Mouse (Mus musculus) hindbrain, embryonic 16.5 days (tissue): ENCODE measurements around the gene Atp6v0a4. TPM values are rescaled to one million over a fixed set of nuclear protein-coding genes. Genes with fewer than 3 reads are reported as not detected.

Experiments
- ATAC-seq: fragments of 200-750 bp; cut with Nextera tagmentation; 2 replicates; pipeline ENCODE4 v1.8.0; 2017; ENCODE audit warnings: moderate TSS enrichment, moderate library complexity
- H3K27ac ChIP-seq: fragments of 300-500 bp; sonication (generic); 2 replicates; pipeline ENCODE4 v1.5.1; 2014; ENCODE audit warnings: low read depth, mild to moderate bottlenecking, control low read depth, low read length, moderate library complexity
- H3K27me3 ChIP-seq: fragments of 300-500 bp; sonication (generic); replicated peaks from 2 replicates; pipeline ENCODE4 v1.6.1; 2014; ENCODE audit warnings: low read length; ENCODE audit not compliant: control insufficient read depth, insufficient read depth
- H3K36me3 ChIP-seq: fragments of 300-500 bp; sonication (generic); 2 replicates; pipeline ENCODE4 v1.6.1; 2014; ENCODE audit warnings: mild to moderate bottlenecking, low read length, moderate library complexity, mixed read lengths; ENCODE audit not compliant: control insufficient read depth, insufficient read depth
- H3K4me1 ChIP-seq: fragments of 300-500 bp; sonication (generic); 2 replicates; pipeline ENCODE4 v1.6.1; 2014; ENCODE audit warnings: low read depth, low read length; ENCODE audit not compliant: control insufficient read depth, insufficient read depth
- H3K4me2 ChIP-seq: fragments of 300-500 bp; sonication (generic); 2 replicates; pipeline ENCODE4 v1.6.1; 2014; ENCODE audit warnings: mild to moderate bottlenecking, low read length, control low read depth, moderate library complexity
- H3K4me3 ChIP-seq: fragments of 300-500 bp; sonication (generic); 2 replicates; pipeline ENCODE4 v1.5.1; 2014; ENCODE audit warnings: mild to moderate bottlenecking, low read length, control low read depth, moderate library complexity
- H3K9ac ChIP-seq: fragments of 300-500 bp; sonication (generic); 2 replicates; pipeline ENCODE4 v1.6.1; 2014; ENCODE audit warnings: low read depth, mild to moderate bottlenecking, control low read depth, low read length, moderate library complexity
- H3K9me3 ChIP-seq: fragments of 300-500 bp; sonication (generic); 2 replicates; pipeline ENCODE4 v1.6.1; 2014; ENCODE audit warnings: mild to moderate bottlenecking, low read length, moderate library complexity; ENCODE audit not compliant: control insufficient read depth
- WGBS: fragments of 180-500 bp; shearing (Covaris S2); extraction: QIAGEN DNeasy Blood & Tissue Kit; methylation state at CpG from one replicate; pipeline ENCODE4 v1.1.7; 2014; 5-methylcytosine and 5-hydroxymethylcytosine counted together
- polyA plus RNA-seq: library from polyadenylated mRNA; unstranded; fragments of >200 nt; fragmentation: Nextera tagmentation; extraction: Ambion mirVana; gene quantifications from 2 replicates; pipeline ENCODE4 v1.2.1, GENCODE M21; 2015

Gene Atp6v0a4
- polyA plus RNA-seq, 1 experiment from 2014 or later, result 0.38 TPM

- no peaks in the 10 kb centered on the region for H3K36me3 ChIP-seq
- ATAC-seq, result no peak
- 89% methylated on average over 4 of the region's 4 CpGs for WGBS
- H3K9me3 ChIP-seq, result peaks cover 2% of the 10 kb centered on the region; the same call in 1 of the 2 replicates
- no peaks in the 10 kb centered on the region for H3K4me1 ChIP-seq
- no peak overlapping the region for H3K9ac ChIP-seq
- no peak overlapping the region for H3K27ac ChIP-seq
- H3K27me3 ChIP-seq, result no peaks in the 10 kb centered on the region
- H3K4me2 ChIP-seq, result no peak overlapping the region
- no peak overlapping the region for H3K4me3 ChIP-seq
Measured at GRCm38 (mm10) chr6:38071256-38071655, 53.1 kb downstream of the Atp6v0a4 start.

GRCm38 (mm10) chr6:38066215-38066614, 58.2 kb downstream of the Atp6v0a4 start:
- ATAC-seq, result peak; percentile 90
- 2% methylated on average over 5 of the region's 5 CpGs for WGBS
- Histone ChIP-seq H3K9me3 (no peaks in the 10 kb centered on the region), H3K9ac (no peak overlapping the region), H3K36me3 (no peaks in the 10 kb centered on the region), H3K4me2 (no peak overlapping the region), H3K4me3 (no peak overlapping the region), H3K4me1 (peaks cover 2% of the 10 kb centered on the region), H3K27me3 (no peaks in the 10 kb centered on the region), H3K27ac (no peak overlapping the region)

GRCm38 (mm10) chr6:38065501-38066122, 58.8 kb downstream of the Atp6v0a4 start:
- WGBS, result 67% methylated on average over 11 of the region's 11 CpGs

GRCm38 (mm10) chr6:38065122-38065500, 59.3 kb downstream of the Atp6v0a4 start:
- Histone ChIP-seq H3K27me3 (no peaks in the 10 kb centered on the region), H3K4me2 (no peak overlapping the region), H3K27ac (no peak overlapping the region; the same call in 1 of the 2 replicates), H3K4me3 (no peak overlapping the region), H3K36me3 (no peaks in the 10 kb centered on the region), H3K9ac (no peak overlapping the region), H3K9me3 (no peaks in the 10 kb centered on the region), H3K4me1 (peaks cover 2% of the 10 kb centered on the region)
- 55% methylated on average over 3 of the region's 3 CpGs for WGBS
- peak; percentile 83 for ATAC-seq

More at GRCm38 (mm10) chr6:38065501-38066122, 58.8 kb downstream of the Atp6v0a4 start:
- ATAC-seq, result peak; percentile 74
- H3K4me2 ChIP-seq, result no peak overlapping the region
- no peak overlapping the region; the same call in 1 of the 2 replicates for H3K27ac ChIP-seq
- H3K36me3 ChIP-seq, result no peaks in the 10 kb centered on the region
- no peak overlapping the region for H3K4me3 ChIP-seq
- H3K4me1 ChIP-seq, result peaks cover 2% of the 10 kb centered on the region
- H3K9me3 ChIP-seq, result no peaks in the 10 kb centered on the region
- no peak overlapping the region for H3K9ac ChIP-seq
- H3K27me3 ChIP-seq, result no peaks in the 10 kb centered on the region

GRCm38 (mm10) chr6:38064621-38065020, 59.8 kb downstream of the Atp6v0a4 start:
- Histone ChIP-seq H3K27ac (no peak overlapping the region), H3K4me2 (no peak overlapping the region), H3K4me1 (peaks cover 2% of the 10 kb centered on the region), H3K36me3 (no peaks in the 10 kb centered on the region), H3K9me3 (no peaks in the 10 kb centered on the region), H3K4me3 (no peak overlapping the region), H3K27me3 (no peaks in the 10 kb centered on the region), H3K9ac (no peak overlapping the region)
- ATAC-seq, result no peak
- 74% methylated on average over 2 of the region's 2 CpGs for WGBS

GRCm38 (mm10) chr6:38058805-38059204, 65.6 kb downstream of the Atp6v0a4 start:
- ATAC-seq, result no peak
- H3K9ac ChIP-seq, result no peak overlapping the region
- H3K4me2 ChIP-seq, result no peak overlapping the region
- H3K27ac ChIP-seq, result no peak overlapping the region
- H3K9me3 ChIP-seq, result no peaks in the 10 kb centered on the region
- H3K27me3 ChIP-seq, result no peaks in the 10 kb centered on the region
- H3K36me3 ChIP-seq, result no peaks in the 10 kb centered on the region
- 61% methylated on average over 5 of the region's 5 CpGs for WGBS
- no peak overlapping the region for H3K4me3 ChIP-seq
- no peaks in the 10 kb centered on the region for H3K4me1 ChIP-seq

- no peak for ATAC-seq
- WGBS, result 87% methylated on average over 15 of the region's 15 CpGs
- H3K4me3 ChIP-seq, result no peak overlapping the region
- H3K27ac ChIP-seq, result no peak overlapping the region
- H3K9ac ChIP-seq, result no peak overlapping the region
- no peaks in the 10 kb centered on the region for H3K27me3 ChIP-seq
- H3K4me1 ChIP-seq, result no peaks in the 10 kb centered on the region
- no peak overlapping the region for H3K4me2 ChIP-seq
- H3K36me3 ChIP-seq, result no peaks in the 10 kb centered on the region
- no peaks in the 10 kb centered on the region for H3K9me3 ChIP-seq
Measured at GRCm38 (mm10) chr6:38055471-38056330, 68.7 kb downstream of the Atp6v0a4 start.

GRCm38 (mm10) chr6:38049601-38050000, 74.8 kb downstream of the Atp6v0a4 start:
- WGBS, result 98% methylated on average over 6 of the region's 6 CpGs
- Histone ChIP-seq H3K9ac (no peak overlapping the region), H3K36me3 (no peaks in the 10 kb centered on the region), H3K4me1 (no peaks in the 10 kb centered on the region), H3K27ac (no peak overlapping the region), H3K27me3 (no peaks in the 10 kb centered on the region), H3K9me3 (no peaks in the 10 kb centered on the region), H3K4me3 (no peak overlapping the region), H3K4me2 (no peak overlapping the region)
- no peak for ATAC-seq

GRCm38 (mm10) chr6:38048800-38049561, 75.4 kb downstream of the Atp6v0a4 start:
- H3K36me3 ChIP-seq, result no peaks in the 10 kb centered on the region
- no peak for ATAC-seq
- H3K4me3 ChIP-seq, result no peak overlapping the region
- H3K4me2 ChIP-seq, result no peak overlapping the region
- H3K27ac ChIP-seq, result no peak overlapping the region
- H3K27me3 ChIP-seq, result no peaks in the 10 kb centered on the region
- WGBS, result 56% methylated on average over 6 of the region's 6 CpGs
- H3K9ac ChIP-seq, result no peak overlapping the region
- no peaks in the 10 kb centered on the region for H3K9me3 ChIP-seq
- no peaks in the 10 kb centered on the region for H3K4me1 ChIP-seq
